Mouse (Mus musculus) heart, adult 2 months (tissue): Measurements from ENCODE around the gene Higd1a.

Experiments
- CTCF ChIP-seq: fragments of 200-600 bp; IDR thresholded peaks from 2 replicates; pipeline ENCODE4 v1.8.1; 2022; ENCODE audit warnings: antibody characterized with exemption, mild to moderate bottlenecking, moderate library complexity
- EP300 ChIP-seq: fragments of 200-500 bp; IDR thresholded peaks from 2 replicates; pipeline ENCODE4 v1.6.1; 2011; ENCODE audit warnings: low read depth, low read length, control low read depth; ENCODE audit not compliant: insufficient read depth

- TF ChIP-seq EP300 (no peak), CTCF (no peak)
Observed at GRCm38 (mm10) chr9:121894447-121894846, 36.3 kb upstream of the Higd1a start.
